Mouse (Mus musculus) layer of hippocampus, postnatal 14 days (tissue): ENCODE results near the gene Gm20521. TPM values are rescaled to one million over a fixed set of nuclear protein-coding genes. Genes with fewer than 3 reads are reported as not detected.

ENCODE experiments used
- DNase-seq, 2 experiments: peaks; one replicate each; pipeline ENCODE4 v3.0.0; 2021 to 2022; ENCODE audit warnings: low spot score in 2 of 2, mixed read lengths in 1 of 2
- long read RNA-seq, 2 experiments: library from polyadenylated mRNA; stranded (forward); transcript quantifications; one replicate each; pipeline ENCODE4 v2.0.0; 2021
- total RNA-seq, 2 experiments: library from RNA; stranded (reverse); gene quantifications; 2 replicates each; pipeline ENCODE4 v1.2.3; 2021

Gene Gm20521
- under 1 TPM; 0.30 to 0.88 TPM for total RNA-seq
- long read RNA-seq, experiment 1, partial matches to known transcripts = 0 of 18 reads
- long read RNA-seq, experiment 1, other reads (novel, unspliced or antisense) = 18 of 18 reads
- long read RNA-seq, experiment 2, partial matches to known transcripts = 0 of 20 reads
- long read RNA-seq, experiment 2, other reads (novel, unspliced or antisense) = 20 of 20 reads

DNA sequence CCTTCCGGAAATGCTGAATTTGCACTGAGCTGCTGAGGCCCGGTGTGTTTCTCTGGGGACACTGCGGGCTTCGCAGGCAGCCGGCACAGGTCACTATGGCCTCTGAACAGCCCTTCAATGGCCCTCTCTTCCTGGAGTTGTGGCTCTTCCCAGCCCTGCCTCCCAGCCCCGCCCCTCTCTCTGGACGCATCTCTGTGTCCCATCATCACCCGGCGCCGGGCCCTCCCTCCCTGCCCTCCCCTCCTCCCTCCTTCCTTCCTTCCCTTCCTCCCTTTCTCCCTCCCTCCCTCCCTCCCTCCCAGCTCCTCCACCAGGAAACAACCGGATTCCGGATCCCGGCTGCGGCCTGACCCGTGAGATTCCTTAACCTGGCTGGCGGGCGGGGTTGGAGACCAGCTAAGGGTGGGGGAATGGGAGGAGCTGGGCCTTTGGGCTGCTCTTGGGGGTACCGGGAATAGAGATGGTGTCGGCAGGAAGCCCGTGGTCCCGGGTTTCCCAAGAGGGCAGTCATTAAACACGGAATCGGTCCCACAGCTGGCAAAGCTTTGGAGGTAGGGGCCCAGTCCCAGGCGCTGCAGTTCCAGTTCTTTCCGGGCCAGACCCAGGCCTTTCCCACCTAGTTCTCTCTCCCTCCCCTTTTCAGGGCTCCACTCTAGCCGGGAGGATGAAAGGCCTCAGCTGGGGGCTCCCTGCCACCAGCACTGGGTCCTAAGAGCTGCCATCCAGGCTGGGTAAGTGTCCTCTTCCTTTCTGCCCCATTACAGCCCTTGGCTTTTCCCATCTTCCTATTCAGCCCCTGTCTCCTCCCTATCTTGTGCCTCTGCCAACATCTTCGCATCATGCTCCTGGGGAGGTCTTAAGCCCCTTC is at the start of gene Gm20521, which contains the start of gene Bcl2l2:
Gene Gm20521 (plus strand): TSS at position 288 of the 868 bp plus-strand sequence.
Gene Bcl2l2 (plus strand): TSS at position 224 of the 868 bp plus-strand sequence.
- DNase-seq = peak; percentile 61 to 74

DNA sequence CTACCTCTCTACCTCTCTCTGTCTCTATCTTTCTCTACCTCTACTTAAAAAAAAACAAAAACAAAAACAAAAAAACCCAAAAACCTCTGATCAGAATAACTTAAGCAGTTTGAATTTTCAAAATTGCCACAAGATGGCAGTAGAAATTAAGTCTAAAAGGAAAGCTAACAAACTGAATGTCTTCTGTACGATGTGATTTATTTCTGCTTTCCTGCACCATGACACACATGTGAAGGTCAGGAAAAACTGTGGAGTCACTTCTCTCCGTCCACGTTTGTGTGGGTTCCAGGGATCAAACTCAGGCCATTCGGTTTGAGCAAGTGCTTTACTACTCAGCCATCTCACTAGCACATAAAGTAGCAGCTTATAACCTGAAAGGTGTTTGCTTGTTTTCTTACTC is 39.8 kb upstream of the Gm20521 start:
- DNase-seq = peak; percentile 7 to 51

DNA sequence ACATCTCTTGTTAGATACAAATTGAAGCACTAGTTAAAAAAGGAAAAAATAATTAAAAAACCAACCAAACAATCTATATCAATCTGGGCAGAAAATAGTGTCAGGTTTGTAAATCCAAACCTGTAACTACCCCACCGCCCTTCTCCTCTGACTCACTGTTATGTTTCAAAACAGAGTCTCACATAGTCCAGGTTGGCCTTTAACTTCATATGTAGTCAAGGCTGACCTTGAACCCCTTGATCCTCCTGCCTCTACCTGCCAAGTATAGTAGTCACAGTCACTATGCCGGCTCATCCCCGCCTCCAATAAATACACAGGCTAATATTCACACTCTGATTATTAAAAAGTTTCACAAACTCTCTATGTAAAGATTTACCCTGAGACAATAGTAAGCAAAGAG is 27.5 kb upstream of the Gm20521 start:
- no peak for DNase-seq

DNA sequence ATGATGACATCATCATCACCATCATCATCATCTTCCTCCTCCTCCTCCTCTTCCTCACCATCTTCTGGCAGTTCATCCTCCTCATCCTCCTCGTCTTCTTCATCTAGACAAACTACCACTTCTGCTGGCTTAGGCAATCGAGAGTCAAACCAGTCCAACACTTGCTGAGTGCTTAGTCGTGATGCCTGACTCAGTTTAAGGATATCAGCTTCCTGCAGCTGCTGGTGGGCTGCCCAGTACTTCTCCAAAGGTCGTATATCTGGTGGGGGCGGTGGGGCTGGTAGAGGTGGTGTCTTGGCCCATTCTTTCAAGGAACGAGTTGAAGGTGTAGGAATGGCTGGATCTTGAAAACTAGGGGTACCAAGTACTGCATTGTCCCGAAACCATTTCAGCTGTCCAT is 26.5 kb upstream of the Gm20521 start:
- DNase-seq = no peak

DNA sequence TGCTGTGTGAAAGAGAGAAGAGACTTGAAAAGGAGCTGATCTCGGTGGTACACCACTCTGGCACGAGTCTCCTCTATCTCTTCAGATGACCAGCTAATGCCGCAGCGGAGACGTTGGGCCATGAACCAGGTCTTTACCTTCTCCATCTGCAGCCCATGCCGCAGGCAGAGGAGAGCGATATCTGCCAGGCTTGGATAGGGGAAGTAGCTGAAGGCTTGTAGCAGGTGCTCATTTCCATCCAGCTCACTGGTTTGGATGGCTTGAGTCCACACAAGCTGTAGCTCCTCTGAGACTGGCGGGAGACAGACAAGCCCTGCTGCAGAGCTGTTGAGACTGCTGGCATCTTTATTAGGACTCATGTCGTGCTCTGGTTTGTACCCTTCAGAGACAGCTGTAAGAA is 25.4 kb upstream of the Gm20521 start:
- peak; percentile 14 to 20 for DNase-seq

DNA sequence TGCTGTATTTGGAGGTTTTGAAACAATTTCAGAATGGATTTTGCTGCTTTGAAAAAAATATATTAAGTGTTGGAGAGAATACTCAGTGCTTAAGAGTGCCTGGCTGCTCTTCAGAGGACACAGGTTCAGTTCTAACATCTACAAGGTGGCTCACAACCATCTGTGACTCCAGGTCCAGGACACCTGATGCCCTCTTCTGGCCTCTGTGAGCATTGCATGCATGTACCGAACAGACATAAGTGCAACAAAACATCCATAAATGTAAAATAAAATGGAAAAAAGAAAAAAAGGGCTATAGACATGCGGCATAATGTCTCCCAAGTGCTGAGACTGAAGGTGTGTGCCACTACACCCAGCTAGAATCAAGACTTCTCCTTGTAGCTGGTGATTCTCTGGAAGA is 22.7 kb upstream of the Gm20521 start:
- peak in 1 of 2 experiments; percentile 56 for DNase-seq

DNA sequence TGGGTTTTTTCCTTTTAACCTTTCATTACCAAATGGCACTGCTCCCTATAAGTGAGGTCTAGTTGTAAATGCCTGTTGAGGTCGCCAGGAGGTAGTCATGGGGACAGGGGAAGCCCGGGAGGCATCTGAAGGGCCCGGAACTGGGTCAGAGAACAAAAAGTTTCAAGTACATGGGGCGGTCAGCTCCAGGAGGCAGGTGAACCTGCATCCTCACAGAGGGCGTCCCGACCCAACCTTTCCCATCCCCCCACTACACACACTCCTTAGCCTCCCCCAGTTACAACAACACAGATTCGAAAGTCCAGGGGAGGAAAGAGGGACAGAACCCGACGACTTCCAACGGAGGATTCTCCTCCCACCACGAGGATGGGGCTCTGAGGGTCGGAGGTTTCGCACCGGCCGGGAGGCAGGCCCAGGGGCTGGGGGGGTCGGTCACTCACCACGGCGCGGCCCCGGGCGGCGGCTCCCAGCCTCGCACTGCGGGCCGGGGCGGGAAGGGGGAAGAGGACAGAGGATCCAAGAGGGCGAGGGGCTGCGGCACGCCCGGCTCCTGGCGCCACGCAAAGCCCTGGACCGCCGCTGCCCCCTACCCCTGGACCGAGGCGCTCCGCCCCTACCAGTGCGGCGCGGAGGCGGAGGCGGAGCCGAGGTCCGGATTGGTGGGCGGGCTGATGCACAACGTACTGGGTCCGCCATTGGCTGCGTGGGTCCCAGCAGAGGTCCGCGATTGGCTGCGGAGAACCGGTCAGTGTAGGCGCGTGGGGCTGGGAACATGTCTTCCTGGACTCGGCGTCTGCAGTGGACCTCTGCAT is 19.5 kb upstream of the Gm20521 start:
- peak; percentile 89 to 93 for DNase-seq

DNA sequence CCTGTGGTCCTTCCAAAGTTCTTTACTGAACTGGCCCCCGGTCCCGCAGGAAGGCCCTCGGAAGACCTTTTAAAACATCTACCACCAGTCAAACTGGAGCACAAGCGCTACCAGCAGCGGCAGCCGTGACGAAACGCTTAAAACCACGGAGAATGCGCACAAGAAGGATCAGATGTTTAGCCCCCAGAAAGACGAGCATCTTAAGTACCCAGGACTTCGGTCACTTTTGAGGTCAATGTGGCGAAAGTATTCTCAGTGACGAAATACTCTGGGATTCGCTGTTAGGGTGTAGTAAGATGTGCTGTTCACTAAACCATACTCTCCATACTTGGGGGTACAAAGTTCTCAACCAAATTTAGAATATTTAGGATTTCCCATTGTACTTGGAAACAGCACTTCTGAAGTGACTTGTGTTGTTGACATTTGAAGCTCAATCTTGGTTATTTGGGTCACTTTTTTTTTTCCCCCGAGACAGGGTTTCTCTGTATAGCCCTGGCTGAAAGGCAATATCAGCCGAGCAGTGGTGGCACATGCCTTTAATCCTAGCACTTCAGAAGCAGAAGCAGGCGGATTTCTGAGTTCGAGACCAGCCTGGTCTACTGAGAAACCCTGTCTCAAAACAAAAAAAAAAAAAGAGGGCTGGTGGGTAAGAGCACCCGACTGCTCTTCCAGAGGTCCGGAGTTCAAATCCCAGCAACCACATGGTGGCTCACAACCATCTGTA is 18.8 kb upstream of the Gm20521 start:
- no peak for DNase-seq

DNA sequence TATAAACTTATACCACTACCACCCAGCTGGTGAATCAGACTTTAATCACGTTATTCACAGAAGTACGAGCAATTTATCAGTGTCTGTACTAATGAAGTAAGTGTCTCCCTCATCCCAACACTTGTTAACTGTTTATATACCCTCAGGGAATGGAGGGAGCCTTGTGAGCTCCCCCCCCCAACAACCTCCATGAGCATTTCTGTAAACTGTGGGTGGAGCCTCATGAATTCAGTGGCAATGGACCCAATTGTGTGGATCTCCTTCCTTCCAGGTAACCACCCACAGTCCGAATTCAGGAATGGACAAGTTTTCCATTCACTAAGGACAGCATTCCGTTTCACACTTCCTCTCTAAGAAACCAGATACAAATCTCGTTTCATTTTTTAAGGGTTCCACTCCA is 17.6 kb upstream of the Gm20521 start:
- no peak for DNase-seq

DNA sequence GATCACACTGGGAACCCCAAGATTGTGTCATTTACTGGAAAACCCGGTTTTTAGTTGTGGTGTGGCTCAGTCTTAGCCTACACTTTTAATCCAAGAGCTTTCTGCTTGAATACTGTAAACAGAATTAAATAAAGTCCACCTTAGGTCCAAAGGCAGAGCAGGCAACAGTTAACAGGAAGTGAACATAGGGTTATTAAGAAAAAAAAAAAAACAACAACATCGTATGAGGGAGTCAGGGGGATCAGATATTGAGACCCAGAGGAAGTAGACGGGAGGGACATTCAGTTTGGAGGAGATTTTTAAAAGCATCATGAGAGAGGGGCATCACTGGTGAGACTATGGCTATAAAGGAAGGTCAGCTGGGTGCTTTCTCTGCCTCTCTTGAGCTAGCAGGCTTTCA is 17.0 kb upstream of the Gm20521 start:
- no peak for DNase-seq

DNA sequence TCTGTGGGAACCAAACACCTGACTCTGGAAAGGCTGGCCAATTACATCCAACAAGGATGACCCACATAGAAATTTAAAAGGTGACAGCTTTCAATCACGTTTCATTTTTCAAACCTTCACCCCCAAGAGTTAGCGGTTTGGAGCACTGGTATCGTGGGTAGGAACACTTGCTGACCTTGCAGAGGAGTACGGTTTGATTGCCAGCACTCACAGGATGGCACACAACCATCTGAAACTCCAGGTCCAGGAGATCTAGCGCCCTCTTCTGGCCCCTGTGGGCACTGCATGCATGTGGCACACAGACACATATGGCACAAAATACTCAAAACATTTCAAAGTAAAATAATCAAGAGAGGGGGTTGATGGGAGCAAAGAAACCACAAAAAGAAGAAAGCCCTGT is 16.3 kb upstream of the Gm20521 start:
- DNase-seq = no peak

DNA sequence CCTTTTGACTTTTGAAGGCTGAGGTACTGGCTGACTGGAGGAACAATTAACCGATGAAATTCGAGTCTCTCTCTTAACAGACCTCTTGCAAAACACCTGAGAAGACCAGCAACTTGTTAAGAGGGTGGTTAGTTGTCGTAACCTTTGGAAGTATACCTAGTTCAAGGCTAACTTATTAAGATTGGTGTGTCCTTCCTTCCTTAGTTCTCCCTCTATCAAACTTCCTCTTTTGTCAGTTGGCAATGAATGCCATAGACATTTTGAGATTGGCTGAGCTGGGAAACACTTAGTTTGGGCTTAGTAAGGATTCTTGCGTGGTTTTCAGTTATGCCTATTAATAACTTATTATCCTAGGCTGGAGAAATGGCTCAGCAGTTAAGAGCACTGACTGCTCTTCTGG is 15.2 kb upstream of the Gm20521 start:
- DNase-seq = no peak

DNA sequence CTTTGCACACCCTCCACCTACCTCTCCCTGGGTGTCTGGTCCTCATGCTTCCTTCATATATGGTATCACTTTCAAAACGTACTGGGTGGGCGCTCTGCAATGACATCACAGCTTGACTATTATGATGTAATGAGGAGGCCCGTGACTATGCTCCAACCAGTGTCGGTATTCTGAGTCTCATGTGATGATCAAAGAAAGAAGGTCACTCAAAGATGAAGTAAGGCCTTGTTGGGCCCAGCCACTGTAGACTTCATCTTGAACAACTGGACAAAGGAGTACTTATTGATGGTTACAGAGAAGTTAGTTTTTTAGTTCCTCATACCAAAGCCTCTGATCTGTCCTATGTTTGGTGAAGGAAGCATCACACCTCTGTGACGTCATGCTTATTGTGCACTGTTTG is 12.4 kb upstream of the Gm20521 start, which contains the start of gene Homez:
Gene Homez (minus strand): TSS at position 101 of the 400 bp plus-strand sequence.
- DNase-seq = no peak

DNA sequence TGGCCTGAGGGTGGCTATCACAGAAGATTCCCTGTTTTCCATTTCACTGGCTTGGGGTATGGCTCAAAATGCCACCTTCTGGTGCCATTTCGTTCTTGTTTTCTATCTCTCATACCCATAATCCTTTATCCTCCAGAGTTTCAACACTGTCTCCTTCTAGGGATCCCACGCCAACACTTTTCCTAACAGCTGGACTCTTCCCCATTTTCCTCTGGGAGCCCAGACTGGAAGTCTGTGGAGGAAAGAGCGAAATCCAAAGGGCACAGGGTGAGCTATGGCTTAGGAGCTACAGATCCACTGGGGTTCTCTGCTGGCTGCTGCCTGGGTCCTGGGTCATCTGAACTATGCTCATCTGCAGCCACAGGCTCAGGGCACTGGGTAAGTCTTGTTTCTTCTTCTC is 9.1 kb upstream of the Gm20521 start:
- DNase-seq = no peak

DNA sequence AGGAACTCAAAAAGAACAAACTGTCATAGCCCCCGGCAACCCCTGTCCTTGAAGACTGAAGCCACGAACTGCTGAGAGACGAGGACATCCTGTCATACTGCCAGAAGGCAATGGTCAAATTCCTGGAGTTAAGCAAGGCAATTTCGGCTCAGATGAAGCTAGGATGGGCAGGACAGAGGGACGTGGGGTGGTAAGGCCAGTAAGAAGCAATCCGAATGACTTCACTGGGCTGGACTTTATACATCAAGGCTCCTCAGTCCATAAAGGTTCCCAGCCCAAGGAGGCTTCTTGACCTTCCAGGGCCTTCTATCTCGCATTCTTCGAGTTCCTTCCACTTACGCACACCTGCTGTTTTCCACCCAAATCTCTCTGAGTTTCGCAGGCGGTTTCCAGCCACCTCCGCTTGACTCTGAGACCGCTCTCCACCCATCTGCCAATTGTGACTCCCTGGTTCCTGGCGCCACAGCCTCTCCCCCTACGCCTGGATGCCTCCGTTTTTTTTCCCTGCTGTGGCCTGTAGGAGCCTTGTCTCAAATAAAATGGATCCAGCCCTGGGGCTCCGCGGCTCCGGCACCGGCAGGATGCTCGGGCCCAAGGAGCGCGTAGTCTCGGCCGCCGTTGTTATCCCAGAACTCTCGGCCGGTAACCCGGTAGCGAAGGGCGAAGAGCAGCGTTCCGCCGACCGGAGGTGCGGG is 7.2 kb upstream of the Gm20521 start:
- no peak for DNase-seq

DNA sequence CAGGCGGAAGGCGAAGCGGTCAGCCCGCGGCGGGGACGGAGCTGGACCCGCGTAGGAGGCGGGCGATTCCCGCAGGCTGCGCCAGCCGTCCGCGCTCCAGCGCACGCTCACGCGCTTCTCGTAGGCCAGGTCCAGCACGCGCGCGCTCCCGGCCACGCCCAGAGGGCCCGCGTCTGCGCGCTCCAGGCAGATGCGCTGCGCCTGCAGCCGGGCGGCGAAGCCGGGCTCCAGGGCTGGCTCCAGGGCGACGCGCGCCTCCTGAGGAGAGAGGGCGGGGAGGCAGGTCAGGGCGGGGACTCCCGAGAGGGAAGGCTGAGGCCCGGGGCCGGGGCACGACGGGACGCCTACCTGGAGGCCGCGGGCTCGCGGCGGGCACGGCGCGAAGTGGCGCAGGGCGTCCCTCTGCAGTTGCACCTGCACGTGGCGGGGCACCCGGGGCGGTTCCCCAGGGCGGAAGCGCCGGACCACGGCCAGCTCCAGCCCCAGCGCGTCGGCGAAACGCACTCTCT is 6.6 kb upstream of the Gm20521 start:
- DNase-seq = peak; percentile 89

DNA sequence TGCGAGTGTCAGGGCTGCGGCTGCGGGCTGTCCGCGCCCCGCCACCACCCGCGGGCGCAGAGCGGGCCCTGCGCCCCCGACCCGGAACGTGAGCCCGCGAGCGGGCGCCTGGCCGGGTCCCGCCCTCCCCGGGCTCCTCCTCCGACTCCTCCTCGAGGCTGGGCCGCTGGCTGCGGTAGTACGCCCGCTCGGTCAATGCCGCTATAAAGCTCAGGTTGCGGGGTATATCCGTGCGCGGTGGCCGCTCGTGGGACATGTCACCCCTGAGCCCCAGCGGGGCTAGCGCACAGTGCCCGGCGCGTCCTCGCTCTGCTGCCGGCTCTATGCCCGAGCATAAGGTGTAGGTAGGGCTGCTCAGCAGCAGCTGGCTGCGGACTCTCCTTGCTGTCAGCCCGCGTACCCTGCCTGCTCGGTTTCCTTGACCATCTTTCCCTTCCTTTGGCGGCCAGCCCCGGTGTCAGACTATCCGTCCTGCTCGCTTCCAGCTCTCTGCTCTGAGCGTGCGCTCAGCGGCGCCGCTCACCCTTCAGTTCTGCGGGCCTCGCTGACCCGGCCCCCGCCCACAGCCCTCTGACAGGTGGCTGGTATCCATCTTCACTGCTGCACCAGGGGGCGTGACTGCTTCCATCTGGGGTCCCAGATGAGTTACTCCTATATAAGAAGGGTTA is 6.1 kb upstream of the Gm20521 start, which contains the start of gene Ppp1r3e:
Gene Ppp1r3e (minus strand): TSS at position 503 of the 668 bp plus-strand sequence.
- DNase-seq = peak; percentile 59 to 65

DNA sequence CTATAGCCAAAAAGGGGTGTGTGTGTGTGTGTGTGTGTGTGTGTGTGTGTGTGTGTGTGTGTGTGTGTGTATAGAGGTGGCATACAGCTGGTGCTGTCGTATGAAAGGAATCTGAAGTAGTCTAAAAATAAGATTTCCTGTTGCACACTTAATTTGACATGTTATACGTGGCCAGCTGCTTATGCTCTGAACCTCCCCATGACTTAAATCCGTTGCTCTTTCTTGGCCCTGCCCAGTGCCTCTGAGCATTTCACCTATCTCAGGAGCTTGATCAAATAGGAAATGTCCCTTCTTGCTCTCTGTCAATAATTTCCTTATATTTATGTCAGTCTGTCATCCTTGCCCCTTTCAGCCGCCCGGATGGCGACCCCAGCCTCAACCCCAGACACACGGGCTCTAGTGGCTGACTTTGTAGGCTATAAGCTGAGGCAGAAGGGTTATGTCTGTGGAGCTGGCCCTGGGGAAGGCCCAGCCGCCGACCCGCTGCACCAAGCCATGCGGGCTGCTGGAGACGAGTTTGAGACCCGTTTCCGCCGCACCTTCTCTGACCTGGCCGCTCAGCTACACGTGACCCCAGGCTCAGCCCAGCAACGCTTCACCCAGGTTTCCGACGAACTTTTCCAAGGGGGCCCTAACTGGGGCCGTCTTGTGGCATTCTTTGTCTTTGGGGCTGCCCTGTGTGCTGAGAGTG is 926 bp downstream of the Gm20521 start:
- no peak for DNase-seq

DNA sequence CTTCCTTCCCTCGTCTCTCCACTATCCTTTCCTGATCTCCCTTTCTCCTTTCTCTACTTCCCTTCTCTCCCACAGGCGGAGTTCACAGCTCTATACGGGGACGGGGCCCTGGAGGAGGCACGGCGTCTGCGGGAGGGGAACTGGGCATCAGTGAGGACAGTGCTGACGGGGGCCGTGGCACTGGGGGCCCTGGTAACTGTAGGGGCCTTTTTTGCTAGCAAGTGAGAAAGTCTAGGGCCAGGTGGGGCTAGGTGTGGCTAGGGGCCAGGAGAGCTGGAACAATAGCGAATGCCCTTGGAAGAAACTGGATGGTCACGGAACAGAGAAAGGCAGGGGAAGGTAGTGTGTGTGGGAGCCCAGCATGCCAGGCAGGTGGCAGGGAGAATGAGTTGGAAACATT is 2.1 kb downstream of the Gm20521 start:
- DNase-seq = no peak
